Mouse (Mus musculus) G1E (cell line): Measurements from ENCODE around the gene Sp7. TPM values are rescaled to one million over a fixed set of nuclear protein-coding genes. Genes with fewer than 3 reads are reported as not detected.
A peak's percentile ranks its signal among the peaks of the same experiment; 100 is the strongest.

ENCODE experiments used
- ATAC-seq: 2 replicates; pipeline ENCODE4 v1.8.0; 2016; ENCODE audit warnings: mild to moderate bottlenecking; ENCODE audit not compliant: insufficient number of reproducible peaks, poor library complexity, low FRiP score, severe bottlenecking; ENCODE audit errors: extremely low read depth
- DNase-seq: peaks from one replicate; pipeline ENCODE4 v3.0.0; 2012; ENCODE audit warnings: low spot score
- H3K27me3 ChIP-seq: 2 replicates; pipeline ENCODE4 v1.6.1; 2012; ENCODE audit warnings: mild to moderate bottlenecking, low read length, inconsistent platforms; ENCODE audit not compliant: insufficient read depth
- H3K36me3 ChIP-seq: replicated peaks from 2 replicates; pipeline ENCODE3; 2012; ENCODE audit warnings: mild to moderate bottlenecking, inconsistent platforms
- H3K4me1 ChIP-seq: 2 replicates; pipeline ENCODE4 v1.6.1; 2012; ENCODE audit warnings: low read depth, low read length, inconsistent platforms, mixed read lengths; ENCODE audit not compliant: insufficient read depth
- H3K4me3 ChIP-seq: 2 replicates; pipeline ENCODE4 v1.5.1; 2012; ENCODE audit warnings: low read depth, mild to moderate bottlenecking, inconsistent platforms, low read length, moderate library complexity, mixed read lengths
- H3K9me3 ChIP-seq: replicated peaks from 2 replicates; pipeline ENCODE4 v1.6.1; 2012; ENCODE audit warnings: inconsistent platforms
- CTCF ChIP-seq: IDR thresholded peaks from 2 replicates; pipeline ENCODE4 v1.5.1; 2012; ENCODE audit warnings: low read depth, low read length, inconsistent platforms, mixed read lengths
- GATA1 ChIP-seq: IDR thresholded peaks from 2 replicates; pipeline ENCODE4 v1.6.1; 2012; ENCODE audit warnings: borderline replicate concordance, low read length, inconsistent platforms, mixed read lengths
- GATA2 ChIP-seq: IDR thresholded peaks from 2 replicates; pipeline ENCODE4 v1.6.1; 2012; ENCODE audit warnings: low read depth, low read length, inconsistent platforms, borderline replicate concordance
- POLR2AphosphoS5 ChIP-seq: IDR thresholded peaks from 2 replicates; pipeline ENCODE4 v1.6.1; 2012; ENCODE audit warnings: low read depth, low read length, inconsistent platforms; ENCODE audit not compliant: insufficient replicate concordance
- TAL1 ChIP-seq: conservative IDR thresholded peaks from 2 replicates; pipeline ENCODE4 v1.6.1; 2012; ENCODE audit warnings: low read depth, low read length, inconsistent platforms, mixed read lengths
- polyA plus RNA-seq: library from polyadenylated mRNA; stranded (reverse); fragments of >175 nt; gene quantifications from 2 replicates; pipeline ENCODE4 v1.2.3, GENCODE M21; 2012
- total RNA-seq, 2 experiments: library from RNA; stranded (forward) in 1 of 2; stranded (reverse) in 1 of 2; fragments of 200-1000 nt in 1 of 2; fragments of >200 nt in 1 of 2; fragmentation: Nextera tagmentation in 1 of 2; gene quantifications; 2 replicates each; pipeline ENCODE4 v1.2.3; 2014 to 2017

Sp7 gene
- total and polyA plus RNA-seq, 3 experiments = 0.16 TPM; not detected in 2

DNA sequence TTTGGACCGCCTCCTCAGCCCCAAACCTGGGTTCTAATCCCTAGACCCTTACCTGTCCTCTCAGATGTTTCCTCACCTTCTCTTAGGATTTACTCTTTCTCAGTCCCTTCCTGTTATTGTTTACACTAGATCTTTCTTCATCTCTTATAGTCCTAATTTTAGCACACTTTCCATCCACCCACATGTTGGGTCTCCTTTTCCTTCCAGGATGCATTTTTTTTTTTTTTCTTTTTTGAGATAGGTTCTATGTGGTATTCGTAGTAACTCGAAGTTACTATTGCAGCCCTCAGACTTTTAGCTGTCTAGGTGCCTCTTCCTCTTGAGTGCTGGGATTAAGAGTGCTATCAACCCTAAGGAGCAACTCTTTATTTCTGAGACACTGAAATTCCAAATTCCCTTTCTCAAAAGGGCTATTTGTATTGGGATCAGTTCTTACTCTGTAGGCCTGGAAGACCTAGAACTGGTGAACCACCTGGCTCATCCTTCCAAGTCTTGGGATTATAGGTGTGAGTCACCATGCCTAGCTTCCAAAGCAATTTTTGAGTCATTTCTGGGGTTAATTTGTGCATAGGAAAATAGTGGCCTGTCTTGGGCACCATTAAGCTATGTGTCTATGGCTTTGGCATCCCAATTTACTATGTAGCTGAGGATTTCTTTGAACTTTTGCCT lies 40.1 kb upstream of the Sp7 start:
- Histone ChIP-seq H3K36me3 (peaks cover 47% of the 10 kb centered on the region), H3K4me3 (peak overlapping the region; percentile 76), H3K27me3 (no peaks in the 10 kb centered on the region), H3K9me3 (no peaks in the 10 kb centered on the region), H3K4me1 (peaks cover 57% of the 10 kb centered on the region)
- ATAC-seq (no peak), DNase-seq (no peak)
- TF ChIP-seq TAL1 = no peak

DNA sequence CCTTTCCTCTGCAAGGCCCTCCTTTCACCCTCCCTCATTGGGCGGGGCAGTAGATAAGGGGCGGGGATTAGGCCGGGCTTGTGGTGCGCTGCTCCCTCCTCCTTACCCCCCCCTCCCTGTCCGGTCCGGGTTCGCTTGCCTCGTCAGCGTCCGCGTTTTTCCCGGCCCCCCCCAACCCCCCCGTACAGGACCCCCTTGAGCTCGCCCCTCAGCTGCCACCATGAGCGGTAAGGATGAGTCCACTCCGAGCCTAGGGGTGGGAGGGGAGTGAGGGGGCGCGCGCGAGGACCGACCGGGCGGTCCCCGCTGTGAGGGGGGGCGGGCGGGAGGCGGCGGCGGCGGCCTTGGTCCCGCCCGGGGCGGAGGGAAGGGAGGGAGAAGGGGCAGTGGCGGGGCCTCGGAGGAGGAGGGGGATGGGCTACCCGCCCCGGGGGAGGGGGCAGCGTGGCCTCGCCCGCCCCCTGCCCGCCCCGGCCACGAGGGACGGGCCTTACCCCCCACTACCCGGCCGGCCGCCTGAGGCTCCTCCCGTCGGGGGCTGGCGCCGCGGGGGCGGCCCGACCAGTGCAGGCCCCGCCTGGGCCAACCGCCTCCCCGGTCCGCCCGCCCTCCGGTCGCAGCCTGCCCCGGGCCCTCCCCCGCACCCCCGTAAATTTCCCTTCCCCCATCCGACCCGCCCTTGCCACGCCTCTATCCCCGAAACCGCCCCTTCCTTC lies 39.4 kb upstream of the Sp7 start:
- peaks cover 58% of the 10 kb centered on the region for H3K4me1 ChIP-seq

DNA sequence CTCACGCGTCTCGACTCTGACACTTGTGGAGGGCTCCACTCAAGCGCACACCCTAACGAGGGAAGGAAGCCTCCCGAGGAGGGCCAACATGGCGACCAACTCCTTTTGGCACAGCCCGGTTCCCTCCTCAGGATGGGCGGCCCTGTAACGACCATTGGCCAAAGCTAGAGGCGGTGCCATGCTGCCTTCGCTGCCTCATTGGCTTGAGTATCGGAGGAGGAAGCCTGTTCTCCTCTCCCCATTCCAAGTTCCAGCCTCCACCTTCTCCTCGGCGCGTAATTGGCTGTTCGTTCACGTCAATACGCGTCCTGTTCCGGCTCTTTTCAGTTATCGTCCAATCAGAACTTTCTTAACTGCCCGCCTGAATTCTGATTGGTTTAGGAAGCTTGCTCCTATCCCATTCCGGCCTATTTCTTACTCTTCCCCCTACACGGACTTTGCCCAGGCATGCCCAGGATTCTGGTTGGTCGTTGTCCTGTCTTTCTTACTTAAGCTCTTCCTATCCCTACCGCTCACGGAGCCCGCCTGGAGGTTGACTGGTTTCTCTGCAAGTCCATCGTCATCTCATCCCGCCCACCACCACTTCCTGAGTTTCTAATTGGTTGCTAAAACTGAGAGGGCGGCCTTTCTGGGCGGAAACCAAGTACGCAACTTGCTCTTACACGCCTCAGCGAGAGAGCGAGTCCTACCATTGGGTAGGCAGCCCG lies 38.7 kb upstream of the Sp7 start, which contains the start of gene Sp1:
Gene Sp1, plus strand, starts transcription at position 655 of the 707 bp plus-strand sequence.
- no peak for TF ChIP-seq GATA2
- no peak for TF ChIP-seq POLR2AphosphoS5
- TF ChIP-seq TAL1 = no peak
- no peak for TF ChIP-seq CTCF
- TF ChIP-seq GATA1 = no peak
- peaks cover 34% of the 10 kb centered on the region for H3K36me3 ChIP-seq
- H3K9me3 ChIP-seq = no peaks in the 10 kb centered on the region
- DNase-seq (peak; percentile 96), ATAC-seq (peak; percentile 82)
- peaks cover 60% of the 10 kb centered on the region for H3K4me1 ChIP-seq
- peak within 1 kb of the TSS; percentile 76 for H3K4me3 ChIP-seq
- H3K27me3 ChIP-seq = no peaks in the 10 kb centered on the region

More for the DNA sequence above, 39.4 kb upstream of the Sp7 start:
- TF ChIP-seq GATA2 (no peak), POLR2AphosphoS5 (no peak), TAL1 (no peak), GATA1 (no peak), CTCF (no peak)
- H3K9me3 ChIP-seq = no peaks in the 10 kb centered on the region
- DNase-seq (peak; percentile 79), ATAC-seq (no peak)
- peaks cover 40% of the 10 kb centered on the region for H3K36me3 ChIP-seq
- H3K27me3 ChIP-seq = no peaks in the 10 kb centered on the region
- H3K4me3 ChIP-seq = peak overlapping the region; percentile 76

DNA sequence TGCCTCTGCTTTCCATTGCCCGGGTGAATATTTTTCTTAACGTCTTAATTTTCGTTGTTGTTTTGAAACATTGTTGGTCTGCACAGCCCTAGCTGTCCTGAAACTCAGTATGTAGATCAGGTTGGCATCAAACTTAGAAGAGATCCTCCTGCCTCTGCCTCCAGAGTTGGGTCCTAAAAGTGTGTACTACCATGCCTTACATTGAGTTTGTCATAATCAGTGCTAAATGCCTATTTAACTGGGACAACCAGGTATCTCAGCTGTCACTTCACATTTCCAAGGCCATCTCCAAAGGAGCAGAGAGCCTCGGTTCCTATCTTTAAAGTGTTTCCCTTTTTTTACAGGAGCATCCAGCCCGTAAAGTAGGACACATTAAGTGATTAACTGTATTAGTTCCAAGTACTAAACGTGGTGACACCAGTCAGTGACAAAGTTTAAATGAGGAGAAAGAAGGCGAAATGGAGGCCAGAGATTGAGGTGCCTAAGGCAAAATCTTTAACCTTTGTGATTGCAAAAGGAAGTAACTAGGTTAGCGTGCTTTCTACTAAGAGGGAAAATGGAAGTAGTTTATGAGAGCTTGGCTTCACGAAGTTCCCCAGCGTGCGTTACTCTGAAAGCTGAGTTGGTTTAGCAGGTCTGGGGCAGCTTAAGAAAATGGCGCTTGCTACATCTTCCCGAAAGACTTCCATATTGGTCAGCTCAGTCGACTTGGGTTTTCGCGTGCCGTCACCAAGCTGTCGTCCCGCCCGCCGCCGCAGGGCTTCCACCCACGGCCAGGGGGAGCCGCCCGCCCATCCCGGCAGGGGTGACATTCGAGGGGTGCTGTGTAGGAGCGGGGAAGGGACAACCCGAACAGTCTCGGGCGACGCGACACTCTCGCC lies 37.9 kb upstream of the Sp7 start:
- Histone ChIP-seq H3K9me3 (no peaks in the 10 kb centered on the region), H3K27me3 (no peaks in the 10 kb centered on the region), H3K4me3 (peak overlapping the region; percentile 76), H3K36me3 (peaks cover 26% of the 10 kb centered on the region), H3K4me1 (peaks cover 59% of the 10 kb centered on the region)
- no peak for TF ChIP-seq TAL1
- no peak for TF ChIP-seq GATA2
- no peak; the same call in 1 of the 2 replicates for TF ChIP-seq POLR2AphosphoS5
- TF ChIP-seq CTCF = no peak
- no peak for TF ChIP-seq GATA1
- ATAC-seq (no peak), DNase-seq (no peak)

DNA sequence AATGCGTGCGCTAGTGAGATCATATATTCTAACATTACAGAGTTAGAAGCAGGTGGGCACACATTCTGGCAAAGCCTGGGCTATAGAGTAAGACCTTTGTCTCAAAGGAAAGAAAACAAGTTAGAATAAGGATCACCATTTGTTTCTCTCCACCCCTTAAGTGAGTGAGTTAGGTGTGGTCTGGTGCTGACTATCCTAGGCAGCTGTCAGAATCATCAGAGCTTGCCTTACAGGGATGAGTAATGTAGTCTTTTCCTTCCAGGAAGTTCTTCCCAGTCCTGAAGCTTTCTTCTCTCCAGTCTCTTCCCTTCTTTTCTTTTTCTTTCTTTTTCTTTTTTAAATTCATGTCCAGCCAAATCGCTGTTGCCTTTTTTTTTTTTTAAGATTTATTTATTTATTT lies 35.2 kb upstream of the Sp7 start:
- Histone ChIP-seq H3K27me3 (no peaks in the 10 kb centered on the region), H3K4me3 (no peak overlapping the region), H3K36me3 (peaks cover 2% of the 10 kb centered on the region), H3K4me1 (peaks cover 47% of the 10 kb centered on the region), H3K9me3 (no peaks in the 10 kb centered on the region)
- TF ChIP-seq POLR2AphosphoS5 = no peak
- no peak for TF ChIP-seq CTCF
- no peak for TF ChIP-seq GATA1
- DNase-seq (no peak), ATAC-seq (no peak)

DNA sequence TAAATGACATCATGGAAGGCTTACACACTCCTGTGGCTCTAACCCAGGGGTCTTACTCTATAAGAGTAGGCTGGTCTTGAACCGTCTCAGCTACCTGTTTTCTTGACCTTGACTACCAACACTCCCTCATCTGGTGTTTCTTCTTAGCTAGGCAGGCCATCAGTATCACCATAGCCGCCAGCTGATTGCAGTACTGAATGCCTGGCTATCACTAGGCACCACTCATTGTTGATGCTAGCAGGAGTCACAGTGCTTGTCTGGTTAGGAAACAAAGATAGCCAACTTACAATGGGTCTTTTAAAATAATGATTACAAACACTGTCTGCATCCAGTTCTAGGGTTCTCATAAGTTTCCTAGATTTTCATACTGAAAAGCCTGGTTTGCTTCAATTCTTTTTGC lies 34.3 kb upstream of the Sp7 start:
- no peak overlapping the region for H3K4me3 ChIP-seq
- no peaks in the 10 kb centered on the region for H3K27me3 ChIP-seq
- H3K9me3 ChIP-seq = no peaks in the 10 kb centered on the region
- no peaks in the 10 kb centered on the region for H3K36me3 ChIP-seq
- DNase-seq = no peak
- H3K4me1 ChIP-seq = peaks cover 51% of the 10 kb centered on the region
- ATAC-seq = no peak
- TF ChIP-seq POLR2AphosphoS5 (no peak), CTCF (no peak), TAL1 (no peak), GATA1 (no peak), GATA2 (no peak)
